Mouse (Mus musculus) right cerebral cortex, postnatal 10 days (tissue): ENCODE measurements around the gene Ece2.

Experiments
- DNase-seq, 2 experiments: peaks; one replicate each; pipeline ENCODE4 v3.0.0; 2021; ENCODE audit warnings: low spot score in 2 of 2

Gene Ece2

GRCm38 (mm10) chr16:20629731-20630634, at the start of gene Ece2:
Gene Ece2, plus strand, starts transcription at chr16:20629828.
- DNase-seq, result peak; percentile 61 to 71

- DNase-seq, result peak; percentile 73 to 74
Observed at GRCm38 (mm10) chr16:20589366-20589938, 40.2 kb upstream of the Ece2 start, which contains the start of gene Vwa5b2. Gene Vwa5b2, plus strand, starts transcription at chr16:20589471.

GRCm38 (mm10) chr16:20589939-20590679, 39.5 kb upstream of the Ece2 start:
- peak; percentile 76 to 81 for DNase-seq

GRCm38 (mm10) chr16:20590680-20591038, 39.0 kb upstream of the Ece2 start:
- no peak for DNase-seq

GRCm38 (mm10) chr16:20591076-20591705, 38.4 kb upstream of the Ece2 start:
- DNase-seq, result no peak

GRCm38 (mm10) chr16:20595060-20595673, 34.5 kb upstream of the Ece2 start:
- DNase-seq, result no peak

GRCm38 (mm10) chr16:20595737-20596136, 33.9 kb upstream of the Ece2 start:
- no peak for DNase-seq

- no peak for DNase-seq
Observed at GRCm38 (mm10) chr16:20596687-20597441, 32.8 kb upstream of the Ece2 start.

GRCm38 (mm10) chr16:20600511-20600910, 29.1 kb upstream of the Ece2 start:
- no peak for DNase-seq

GRCm38 (mm10) chr16:20604705-20605104, 24.9 kb upstream of the Ece2 start:
- DNase-seq, result peak in 1 of 2 experiments; percentile 49

- peak; percentile 85 to 86 for DNase-seq
Observed at GRCm38 (mm10) chr16:20610501-20611356, 18.9 kb upstream of the Ece2 start.

GRCm38 (mm10) chr16:20611357-20612227, 18.0 kb upstream of the Ece2 start, which contains the start of the genes Eef1akmt4, Gm49333 and Alg3:
Gene Eef1akmt4, plus strand, starts transcription at chr16:20611593.
Gene Gm49333, plus strand, starts transcription at chr16:20611610.
Gene Alg3, minus strand, starts transcription at chr16:20611735.
- peak; percentile 84 to 89 for DNase-seq

GRCm38 (mm10) chr16:20619541-20620398, 9.9 kb upstream of the Ece2 start:
- DNase-seq, result no peak

- no peak for DNase-seq
Observed at GRCm38 (mm10) chr16:20620399-20620735, 9.3 kb upstream of the Ece2 start.

GRCm38 (mm10) chr16:20620751-20621190, 8.9 kb upstream of the Ece2 start:
- peak; percentile 46 to 47 for DNase-seq

- DNase-seq, result peak; percentile 64 to 72
Observed at GRCm38 (mm10) chr16:20621191-20621990, 8.2 kb upstream of the Ece2 start, which contains the start of gene Camk2n2. Gene Camk2n2, minus strand, starts transcription at chr16:20621287.
